Mouse (Mus musculus) C2C12 (cell line): Measurements from ENCODE around the gene Trp53tg5. TPM values are rescaled to one million over a fixed set of nuclear protein-coding genes. Genes with fewer than 3 reads are reported as not detected.

Experiments
- H3K27me3 ChIP-seq: one replicate; pipeline ENCODE4 v1.6.1; 2011; ENCODE audit not compliant: control insufficient read depth, insufficient read depth, insufficient read length
- H3K36me3 ChIP-seq: one replicate; pipeline ENCODE4 v1.6.1; 2011; ENCODE audit not compliant: control insufficient read depth, insufficient read depth
- H3K4me3 ChIP-seq: one replicate; pipeline ENCODE4 v1.5.1; 2011; ENCODE audit warnings: mild to moderate bottlenecking, control low read depth; ENCODE audit not compliant: poor library complexity, insufficient read depth, severe bottlenecking
- H3K79me2 ChIP-seq: one replicate; pipeline ENCODE4 v1.6.1; 2011; ENCODE audit not compliant: control insufficient read depth, insufficient read depth
- H3K79me3 ChIP-seq: one replicate; pipeline ENCODE4 v1.6.1; 2011; ENCODE audit warnings: low read depth, control low read depth
- H3ac ChIP-seq: one replicate; pipeline ENCODE3; 2011; ENCODE audit warnings: low read depth; ENCODE audit not compliant: control insufficient read depth, insufficient read length
- CEBPB ChIP-seq: IDR thresholded peaks from one replicate; pipeline ENCODE4 v1.6.1; 2011; ENCODE audit warnings: low read depth, mild to moderate bottlenecking, control low read depth, moderate library complexity
- CTCF ChIP-seq: IDR thresholded peaks from one replicate; pipeline ENCODE4 v1.5.1; 2011; ENCODE audit not compliant: control insufficient read depth, insufficient read depth, insufficient read length
- FOSL1 ChIP-seq: IDR thresholded peaks from one replicate; pipeline ENCODE4 v1.8.0; 2011; ENCODE audit warnings: mild to moderate bottlenecking, low read length; ENCODE audit not compliant: poor library complexity, insufficient read depth, severe bottlenecking
- MAX ChIP-seq: IDR thresholded peaks from one replicate; pipeline ENCODE4 v1.6.1; 2011; ENCODE audit warnings: mild to moderate bottlenecking, control low read depth
- MYOD1 ChIP-seq: IDR thresholded peaks from one replicate; pipeline ENCODE4 v1.6.1; 2011; ENCODE audit warnings: low read depth; ENCODE audit not compliant: control insufficient read depth, insufficient read length
- MYOG ChIP-seq: IDR thresholded peaks from one replicate; pipeline ENCODE4 v1.6.1; 2011; ENCODE audit not compliant: control insufficient read depth, insufficient read length; ENCODE audit errors: extremely low read depth
- USF1 ChIP-seq: IDR thresholded peaks from one replicate; pipeline ENCODE4 v1.6.1; 2011; ENCODE audit warnings: low read depth, mild to moderate bottlenecking, control low read depth, moderate library complexity
- polyA plus RNA-seq: library from polyadenylated mRNA; unstranded; fragments of >200 nt; fragmentation: generic; extraction: Trizol; gene quantifications from one replicate; pipeline ENCODE4 v1.2.1, GENCODE M21; 2012; ENCODE audit warnings: missing spikeins

The Trp53tg5 gene
- polyA plus RNA-seq, 1 experiment: not detected

DNA sequence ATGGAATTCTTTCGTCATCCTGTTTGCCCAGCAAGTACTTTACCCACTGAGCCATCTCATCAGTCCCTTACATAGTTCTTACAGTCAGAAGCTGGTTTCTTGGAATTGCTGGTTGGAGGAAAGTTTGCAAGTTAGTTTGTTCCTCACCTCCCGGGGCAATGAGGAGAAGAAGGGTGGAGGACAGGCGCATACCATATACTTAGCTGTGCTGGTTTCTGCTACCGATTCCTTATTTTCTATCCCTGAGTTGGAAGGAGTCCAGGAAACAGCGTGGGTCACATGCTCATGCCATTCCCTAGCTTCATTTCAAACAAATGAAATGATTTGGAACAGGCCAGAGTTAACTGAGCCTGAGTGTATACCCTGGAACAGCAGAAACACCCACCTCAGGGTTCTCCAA, 24.6 kb downstream of the Trp53tg5 start:
- no peaks in the 10 kb centered on the region for H3K79me3 ChIP-seq
- TF ChIP-seq MAX: no peak
- no peak for TF ChIP-seq USF1
- TF ChIP-seq FOSL1: no peak
- TF ChIP-seq CEBPB: no peak
- no peak for TF ChIP-seq MYOG
- no peak for TF ChIP-seq CTCF
- TF ChIP-seq MYOD1: no peak
- H3K4me3 ChIP-seq: no peak overlapping the region
- no peaks in the 10 kb centered on the region for H3K27me3 ChIP-seq
- H3K79me2 ChIP-seq: no peaks in the 10 kb centered on the region
- no peaks in the 10 kb centered on the region for H3K36me3 ChIP-seq
- no peak overlapping the region for H3ac ChIP-seq

DNA sequence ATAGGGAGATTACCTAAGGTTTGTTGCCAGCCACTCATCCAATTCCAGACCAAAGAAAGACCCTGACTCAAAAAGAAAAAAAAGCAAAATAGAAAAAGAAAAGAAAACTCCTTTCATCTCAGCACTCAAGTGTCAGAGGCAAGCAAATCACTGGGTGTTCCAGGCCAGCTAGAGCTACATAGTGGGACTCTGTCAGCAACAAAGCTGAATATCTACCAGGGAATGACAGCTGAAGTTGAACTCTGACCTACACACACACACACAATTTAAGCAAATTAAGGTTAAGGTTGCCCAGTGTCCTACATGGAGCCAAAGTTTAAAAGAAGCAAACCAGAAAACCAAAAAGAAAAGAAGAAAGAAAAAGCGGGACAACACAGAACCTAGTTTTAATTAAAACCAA, 25.4 kb downstream of the Trp53tg5 start:
- no peak for TF ChIP-seq CEBPB
- TF ChIP-seq MYOD1: no peak
- no peak for TF ChIP-seq MAX
- TF ChIP-seq MYOG: no peak
- no peak for TF ChIP-seq FOSL1
- TF ChIP-seq USF1: no peak
- no peak for TF ChIP-seq CTCF
- Histone ChIP-seq H3K27me3 (no peaks in the 10 kb centered on the region), H3K79me3 (no peaks in the 10 kb centered on the region), H3K4me3 (no peak overlapping the region), H3K79me2 (no peaks in the 10 kb centered on the region), H3ac (no peak overlapping the region), H3K36me3 (no peaks in the 10 kb centered on the region)

DNA sequence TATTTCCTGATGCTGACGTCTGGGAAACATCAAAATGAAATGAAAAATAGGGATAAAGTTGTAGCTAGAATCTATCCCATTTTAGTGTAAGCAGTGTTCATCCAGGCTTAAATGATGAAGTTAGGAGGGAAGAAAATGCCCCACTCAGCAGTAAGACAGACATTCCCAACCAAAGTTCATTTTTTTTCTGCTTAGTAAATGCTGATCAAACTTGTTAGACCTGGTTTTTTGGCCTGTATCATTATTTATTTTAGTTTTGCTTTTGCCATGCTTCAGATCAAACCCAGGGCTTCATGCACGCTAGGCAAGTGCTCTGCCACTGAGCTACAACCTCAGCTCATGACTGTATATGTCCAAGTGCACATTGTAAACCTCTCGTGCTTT, 27.4 kb downstream of the Trp53tg5 start:
- no peak for TF ChIP-seq CEBPB
- no peak for TF ChIP-seq MAX
- no peak for TF ChIP-seq USF1
- TF ChIP-seq MYOD1: no peak
- no peak for TF ChIP-seq FOSL1
- no peak for TF ChIP-seq MYOG
- no peak for TF ChIP-seq CTCF
- H3K4me3 ChIP-seq: no peak overlapping the region
- no peaks in the 10 kb centered on the region for H3K27me3 ChIP-seq
- H3K79me3 ChIP-seq: peaks cover 16% of the 10 kb centered on the region
- H3K36me3 ChIP-seq: no peaks in the 10 kb centered on the region
- H3K79me2 ChIP-seq: peaks cover 20% of the 10 kb centered on the region
- H3ac ChIP-seq: no peak overlapping the region

DNA sequence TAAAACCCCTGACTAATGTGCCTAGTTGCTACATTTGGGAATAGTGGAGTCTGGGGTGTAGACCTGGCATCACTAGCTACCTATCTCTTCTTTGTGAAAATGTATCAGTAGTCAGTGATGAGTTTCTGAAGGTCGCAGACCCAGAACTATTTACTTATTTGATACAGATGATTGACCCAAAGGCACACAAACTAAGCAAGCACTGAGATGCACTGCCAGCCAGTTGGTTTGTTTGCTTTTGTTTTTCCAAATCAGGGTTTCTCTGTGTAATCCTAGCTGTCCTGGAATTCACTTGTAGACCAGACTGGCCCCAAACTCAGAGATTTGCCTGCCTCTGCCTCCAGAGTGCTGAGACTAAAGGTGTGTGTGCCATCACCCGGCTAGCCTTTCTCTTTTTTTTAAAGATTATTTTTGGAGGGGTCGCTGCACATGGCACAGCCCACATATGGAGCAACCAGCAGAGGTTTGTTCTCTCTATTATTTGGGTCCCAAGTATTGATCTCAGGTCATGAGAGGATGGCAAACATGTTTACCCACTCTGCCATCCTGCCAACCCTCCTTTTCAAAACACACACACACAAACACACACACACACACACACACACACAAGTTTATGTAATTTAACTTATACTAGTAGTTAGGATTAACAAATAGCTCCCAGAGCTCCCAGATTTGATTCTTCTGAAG, 28.0 kb downstream of the Trp53tg5 start:
- Histone ChIP-seq H3K4me3 (no peak overlapping the region), H3K79me3 (peaks cover 21% of the 10 kb centered on the region), H3K27me3 (no peaks in the 10 kb centered on the region), H3K36me3 (peaks cover 1% of the 10 kb centered on the region), H3K79me2 (peaks cover 25% of the 10 kb centered on the region), H3ac (no peak overlapping the region)
- TF ChIP-seq MYOG (no peak), USF1 (no peak), FOSL1 (no peak), MYOD1 (no peak), CTCF (no peak), CEBPB (no peak), MAX (no peak)

DNA sequence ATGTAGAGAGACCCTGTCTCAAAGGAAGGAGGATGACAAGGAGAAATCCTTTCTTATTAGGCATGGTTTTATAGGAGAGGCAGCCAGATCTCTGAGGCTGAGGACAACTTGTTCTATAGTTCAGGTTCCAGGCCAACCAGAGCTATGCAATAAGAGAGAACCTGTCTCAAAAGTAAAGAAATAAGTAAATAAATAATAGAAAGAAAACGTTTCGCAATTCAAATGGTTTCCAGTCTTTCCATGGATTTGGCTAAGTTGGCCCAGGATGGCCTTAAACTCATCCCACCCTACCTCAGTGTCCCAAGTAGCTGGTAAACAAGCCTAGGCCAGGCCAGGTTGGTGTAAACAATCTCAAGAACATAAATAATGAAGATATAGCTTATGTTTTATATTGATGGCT, 28.8 kb downstream of the Trp53tg5 start:
- no peaks in the 10 kb centered on the region for H3K27me3 ChIP-seq
- peaks cover 33% of the 10 kb centered on the region for H3K79me2 ChIP-seq
- H3K79me3 ChIP-seq: peaks cover 30% of the 10 kb centered on the region
- TF ChIP-seq USF1 (no peak), MYOD1 (no peak), MAX (no peak), MYOG (no peak), CEBPB (peak; percentile 1)
- peaks cover 4% of the 10 kb centered on the region for H3K36me3 ChIP-seq
- no peak overlapping the region for H3ac ChIP-seq
- no peak overlapping the region for H3K4me3 ChIP-seq

DNA sequence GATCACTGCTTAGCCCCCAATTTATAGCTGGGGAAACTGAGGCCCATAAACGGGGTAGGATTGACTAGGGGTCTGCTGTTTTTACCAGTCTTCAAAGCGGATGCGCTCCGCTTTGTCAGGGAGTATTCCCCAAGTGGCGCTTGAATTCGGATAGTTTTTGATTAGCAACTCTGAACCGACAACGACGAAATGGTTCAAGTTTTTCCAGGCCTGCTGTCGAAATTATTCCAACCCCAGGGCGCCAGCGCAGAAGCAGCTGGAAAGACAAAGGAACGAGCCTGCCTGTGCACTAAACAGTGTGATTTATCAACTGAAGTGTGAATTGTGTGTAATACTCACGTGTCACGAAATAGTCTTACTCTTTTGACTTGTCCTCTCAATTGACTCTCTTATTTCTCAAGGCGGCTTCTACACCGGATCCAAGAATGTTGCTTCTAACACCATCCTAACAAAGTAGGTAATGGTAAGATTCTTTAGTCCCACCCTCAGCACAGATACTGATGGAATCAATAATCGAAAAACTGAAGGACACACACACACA, 30.0 kb downstream of the Trp53tg5 start, which contains the start of gene Sdc4:
Sdc4 (minus strand) TSS at position 428 of the 541 bp plus-strand sequence.
- TF ChIP-seq MYOD1 (no peak), MAX (no peak)
- H3K4me3 ChIP-seq: peak within 1 kb of the TSS; percentile 94
- H3ac ChIP-seq: peak within 1 kb of the TSS; percentile 78
- H3K27me3 ChIP-seq: no peaks in the 10 kb centered on the region
- peaks cover 40% of the 10 kb centered on the region for H3K79me3 ChIP-seq
- H3K36me3 ChIP-seq: peaks cover 4% of the 10 kb centered on the region
- peaks cover 45% of the 10 kb centered on the region for H3K79me2 ChIP-seq
